Mouse (Mus musculus) cerebellum, adult 2 months (tissue): ENCODE results near the gene Naip2. TPM values are rescaled to one million over a fixed set of nuclear protein-coding genes. Genes with fewer than 3 reads are reported as not detected.

Experiments used
- DNase-seq, 2 experiments: peaks; one replicate each; pipeline ENCODE4 v3.0.0; 2021
- H3K27ac ChIP-seq: fragments of 200-500 bp; 2 replicates; pipeline ENCODE4 v1.5.1; 2012; ENCODE audit warnings: low read length, control low read depth, inconsistent platforms; ENCODE audit not compliant: insufficient read depth
- H3K27me3 ChIP-seq: fragments of 200-500 bp; 2 replicates; pipeline ENCODE4 v1.6.1; 2012; ENCODE audit warnings: inconsistent platforms, mild to moderate bottlenecking, low read length, moderate library complexity; ENCODE audit not compliant: control insufficient read depth, insufficient read depth
- H3K4me1 ChIP-seq: fragments of 200-500 bp; 2 replicates; pipeline ENCODE4 v1.6.1; 2011; ENCODE audit warnings: low read length; ENCODE audit not compliant: control insufficient read depth, insufficient read depth
- H3K4me3 ChIP-seq: fragments of 200-500 bp; replicated peaks from 2 replicates; pipeline ENCODE3; 2011; ENCODE audit warnings: mild to moderate bottlenecking, low read depth, low read length, control low read depth; ENCODE audit not compliant: insufficient read depth
- CTCF ChIP-seq: fragments of 200-500 bp; IDR thresholded peaks from 2 replicates; pipeline ENCODE4 v1.5.1; 2011; ENCODE audit warnings: low read depth, mild to moderate bottlenecking, control low read depth, low read length, moderate library complexity, borderline replicate concordance; ENCODE audit not compliant: insufficient read depth
- POLR2A ChIP-seq: fragments of 200-500 bp; IDR thresholded peaks from 2 replicates; pipeline ENCODE4 v1.6.1; 2011; ENCODE audit warnings: low read length, control low read depth, borderline replicate concordance; ENCODE audit not compliant: insufficient read depth
- WGBS: fragments of 180-500 bp; shearing (Covaris S2); methylation state at CpG from one replicate; pipeline ENCODE4 v1.1.7; 2018; 5-methylcytosine and 5-hydroxymethylcytosine counted together
- polyA plus RNA-seq: library from polyadenylated mRNA; depleted of rRNA; stranded (reverse); fragments of >200 nt; gene quantifications from 2 replicates; pipeline ENCODE4 v1.2.3, GENCODE M21; 2012

The Naip2 gene
- polyA plus RNA-seq, 1 experiment: 0.36 TPM

- Histone ChIP-seq H3K27ac (no peak overlapping the region), H3K4me1 (peaks cover 3% of the 10 kb centered on the region; the same call in 1 of the 2 replicates), H3K27me3 (no peaks in the 10 kb centered on the region), H3K4me3 (peak overlapping the region; percentile 77)
- 2% methylated on average over 10 of the region's 10 CpGs for WGBS
- TF ChIP-seq POLR2A (no peak), CTCF (no peak)
- DNase-seq: peak in 1 of 2 experiments; percentile 16
Measured at GRCm38 (mm10) chr13:100125258-100125643, 76.6 kb downstream of the Naip2 start.

- TF ChIP-seq CTCF (no peak), POLR2A (peak; percentile 90)
- H3K27ac ChIP-seq: peak within 1 kb of the TSS; percentile 42; the same call in 1 of the 2 replicates
- WGBS: 4% methylated on average over 42 of the region's 42 CpGs
- peak; percentile 96 to 97 for DNase-seq
- H3K4me3 ChIP-seq: peak within 1 kb of the TSS; percentile 77
- peaks cover 3% of the 10 kb centered on the region; the same call in 1 of the 2 replicates for H3K4me1 ChIP-seq
- no peaks in the 10 kb centered on the region for H3K27me3 ChIP-seq
Measured at GRCm38 (mm10) chr13:100124423-100125257, 77.3 kb downstream of the Naip2 start, which contains the start of gene Smn1. TSS of gene Smn1 (plus strand) at chr13:100124852.

GRCm38 (mm10) chr13:100123970-100124369 lies 77.9 kb downstream of the Naip2 start:
- 91% methylated on average over 3 of the region's 3 CpGs for WGBS
- Histone ChIP-seq H3K4me3 (peak overlapping the region; percentile 77), H3K27me3 (no peaks in the 10 kb centered on the region), H3K27ac (no peak overlapping the region), H3K4me1 (peaks cover 3% of the 10 kb centered on the region; the same call in 1 of the 2 replicates)
- TF ChIP-seq POLR2A (no peak), CTCF (no peak)
- DNase-seq: no peak

- TF ChIP-seq POLR2A (no peak), CTCF (no peak)
- no peak for DNase-seq
- no peaks in the 10 kb centered on the region for H3K4me1 ChIP-seq
- WGBS: 36% methylated on average over 5 of the region's 5 CpGs
- no peaks in the 10 kb centered on the region for H3K27me3 ChIP-seq
- H3K27ac ChIP-seq: no peak overlapping the region
- H3K4me3 ChIP-seq: no peak overlapping the region
Measured at GRCm38 (mm10) chr13:100112218-100112972, 89.5 kb downstream of the Naip2 start.

- H3K27ac ChIP-seq: peak within 1 kb of the TSS; percentile 20; the same call in 1 of the 2 replicates
- H3K4me3 ChIP-seq: peak within 1 kb of the TSS; percentile 90
- peaks cover 3% of the 10 kb centered on the region; the same call in 1 of the 2 replicates for H3K4me1 ChIP-seq
- H3K27me3 ChIP-seq: no peaks in the 10 kb centered on the region
- DNase-seq: peak; percentile 83 to 86
- under 1% methylated on average over 76 of the region's 76 CpGs for WGBS
- TF ChIP-seq CTCF (no peak), POLR2A (peak; percentile 46; the same call in 1 of the 2 replicates)
Measured at GRCm38 (mm10) chr13:100107652-100108472, 94.0 kb downstream of the Naip2 start, which contains the start of gene Serf1. TSS of gene Serf1 (plus strand) at chr13:100108012.

GRCm38 (mm10) chr13:100103748-100104254 lies 98.1 kb downstream of the Naip2 start, which contains the start of gene Bdp1:
TSS of gene Bdp1 (minus strand) at chr13:100104070.
- Histone ChIP-seq H3K4me1 (peaks cover 7% of the 10 kb centered on the region; the same call in 1 of the 2 replicates), H3K27ac (peak within 1 kb of the TSS; percentile 66), H3K4me3 (peak within 1 kb of the TSS; percentile 94), H3K27me3 (no peaks in the 10 kb centered on the region)
- DNase-seq: peak; percentile 93 to 95
- TF ChIP-seq CTCF (no peak), POLR2A (peak; percentile 64)
- 1% methylated on average over 44 of the region's 44 CpGs for WGBS
